Mouse (Mus musculus) embryonic fibroblast, embryonic 13.5 days (primary cell): ENCODE data around the gene Gpm6b. TPM values are rescaled to one million over a fixed set of nuclear protein-coding genes. Genes with fewer than 3 reads are reported as not detected.

Experiments used
- H3K27ac ChIP-seq: 2 replicates; pipeline ENCODE4 v1.5.1; 2012; ENCODE audit warnings: low read length, control low read depth, inconsistent platforms; ENCODE audit not compliant: insufficient read depth
- H3K4me1 ChIP-seq: 2 replicates; pipeline ENCODE4 v1.6.1; 2011; ENCODE audit warnings: low read length; ENCODE audit not compliant: control insufficient read depth, insufficient read depth
- H3K4me3 ChIP-seq: 2 replicates; pipeline ENCODE4 v1.5.1; 2011; ENCODE audit warnings: mild to moderate bottlenecking, control low read depth, low read length; ENCODE audit not compliant: insufficient read depth
- CTCF ChIP-seq: IDR thresholded peaks from 2 replicates; pipeline ENCODE4 v1.5.1; 2011; ENCODE audit warnings: mild to moderate bottlenecking, control low read depth, low read length, moderate library complexity, borderline replicate concordance; ENCODE audit not compliant: insufficient read depth
- POLR2A ChIP-seq: IDR thresholded peaks from 2 replicates; pipeline ENCODE4 v1.6.1; 2011; ENCODE audit warnings: low read depth, mild to moderate bottlenecking, control low read depth, low read length, moderate library complexity
- polyA plus RNA-seq: library from polyadenylated mRNA; stranded (reverse); fragments of >200 nt; gene quantifications from 2 replicates; pipeline ENCODE4 v1.2.4, GENCODE M21; 2011; ENCODE audit warnings: low read depth; ENCODE audit not compliant: missing spikeins, insufficient read length

Gene Gpm6b
- polyA plus RNA-seq, 1 experiment: 48.3 TPM

- no peak for TF ChIP-seq POLR2A
- TF ChIP-seq CTCF: no peak
- Histone ChIP-seq H3K4me3 (no peak overlapping the region), H3K27ac (peak overlapping the region; percentile 58), H3K4me1 (no peaks in the 10 kb centered on the region)
These were observed 52.6 kb downstream of the Gpm6b start for GRCm38 (mm10) chrX:166291266-166291665.

- H3K4me1 ChIP-seq: no peaks in the 10 kb centered on the region
- TF ChIP-seq CTCF (no peak), POLR2A (no peak)
- no peak overlapping the region for H3K27ac ChIP-seq
- H3K4me3 ChIP-seq: no peak overlapping the region
These were observed 54.8 kb downstream of the Gpm6b start for GRCm38 (mm10) chrX:166293465-166293864.

GRCm38 (mm10) chrX:166302791-166303190, 64.1 kb downstream of the Gpm6b start:
- Histone ChIP-seq H3K27ac (no peak overlapping the region), H3K4me3 (no peak overlapping the region), H3K4me1 (no peaks in the 10 kb centered on the region)
- TF ChIP-seq CTCF: no peak
- no peak for TF ChIP-seq POLR2A

- no peak overlapping the region for H3K27ac ChIP-seq
- no peak overlapping the region for H3K4me3 ChIP-seq
- no peaks in the 10 kb centered on the region for H3K4me1 ChIP-seq
- TF ChIP-seq POLR2A (no peak), CTCF (no peak)
These were observed 65.6 kb downstream of the Gpm6b start for GRCm38 (mm10) chrX:166304355-166304754.

GRCm38 (mm10) chrX:166307437-166308222, 68.9 kb downstream of the Gpm6b start:
- TF ChIP-seq POLR2A (no peak), CTCF (no peak)
- no peak overlapping the region for H3K4me3 ChIP-seq
- no peak overlapping the region for H3K27ac ChIP-seq
- no peaks in the 10 kb centered on the region for H3K4me1 ChIP-seq

- Histone ChIP-seq H3K27ac (no peak overlapping the region), H3K4me3 (no peak overlapping the region), H3K4me1 (no peaks in the 10 kb centered on the region)
- TF ChIP-seq CTCF (no peak), POLR2A (no peak)
These were observed 70.1 kb downstream of the Gpm6b start for GRCm38 (mm10) chrX:166308798-166309197.

GRCm38 (mm10) chrX:166315251-166315650, 76.5 kb downstream of the Gpm6b start:
- H3K4me1 ChIP-seq: peaks cover 2% of the 10 kb centered on the region
- TF ChIP-seq POLR2A (no peak), CTCF (no peak)
- no peak overlapping the region for H3K4me3 ChIP-seq
- no peak overlapping the region for H3K27ac ChIP-seq

- Histone ChIP-seq H3K4me1 (peaks cover 2% of the 10 kb centered on the region), H3K27ac (peak overlapping the region; percentile 80), H3K4me3 (no peak overlapping the region)
- no peak for TF ChIP-seq POLR2A
- no peak for TF ChIP-seq CTCF
These were observed 78.1 kb downstream of the Gpm6b start for GRCm38 (mm10) chrX:166316552-166317375.

- TF ChIP-seq POLR2A (no peak), CTCF (no peak)
- Histone ChIP-seq H3K4me3 (no peak overlapping the region), H3K4me1 (peaks cover 2% of the 10 kb centered on the region), H3K27ac (peak overlapping the region; percentile 80)
These were observed 78.6 kb downstream of the Gpm6b start for GRCm38 (mm10) chrX:166317376-166317679.

- no peaks in the 10 kb centered on the region for H3K4me1 ChIP-seq
- H3K4me3 ChIP-seq: no peak overlapping the region
- TF ChIP-seq CTCF (no peak), POLR2A (no peak)
- no peak overlapping the region for H3K27ac ChIP-seq
These were observed 84.5 kb downstream of the Gpm6b start for GRCm38 (mm10) chrX:166323226-166323625.
